Mouse (Mus musculus): Measurements from ENCODE around the gene Ano6. TPM values are rescaled to one million over a fixed set of nuclear protein-coding genes. Genes with fewer than 3 reads are reported as not detected.

Gene Ano6
- polyA plus RNA-seq, 1 experiment from 2014 or later = 51.5 TPM

- 70% methylated on average over 25 of the region's 25 CpGs for WGBS
- Histone ChIP-seq H3K27ac (ENCODE audit: low read length) (no peak overlapping the region), H3K4me3 (ENCODE audit: low read length) (peak overlapping the region; percentile 89), H3K9ac (ENCODE audit: low read depth, low read length) (peak overlapping the region; percentile 92), H3K4me1 (ENCODE audit: control insufficient read depth, insufficient read depth, low read length) (peaks cover 37% of the 10 kb centered on the region), H3K27me3 (replicated peaks; ENCODE audit: control insufficient read depth, insufficient read depth, low read length) (no peaks in the 10 kb centered on the region), H3K4me2 (ENCODE audit: low read depth, low read length) (peak overlapping the region; percentile 79), H3K36me3 (ENCODE audit: control insufficient read depth, insufficient read depth, low read length) (no peaks in the 10 kb centered on the region), H3K9me3 (ENCODE audit: control insufficient read depth, low read length) (no peaks in the 10 kb centered on the region)
- no peak for ATAC-seq
Measured at GRCm38 (mm10) chr15:95792261-95793260, 1.9 kb downstream of the Ano6 start.

DNA sequence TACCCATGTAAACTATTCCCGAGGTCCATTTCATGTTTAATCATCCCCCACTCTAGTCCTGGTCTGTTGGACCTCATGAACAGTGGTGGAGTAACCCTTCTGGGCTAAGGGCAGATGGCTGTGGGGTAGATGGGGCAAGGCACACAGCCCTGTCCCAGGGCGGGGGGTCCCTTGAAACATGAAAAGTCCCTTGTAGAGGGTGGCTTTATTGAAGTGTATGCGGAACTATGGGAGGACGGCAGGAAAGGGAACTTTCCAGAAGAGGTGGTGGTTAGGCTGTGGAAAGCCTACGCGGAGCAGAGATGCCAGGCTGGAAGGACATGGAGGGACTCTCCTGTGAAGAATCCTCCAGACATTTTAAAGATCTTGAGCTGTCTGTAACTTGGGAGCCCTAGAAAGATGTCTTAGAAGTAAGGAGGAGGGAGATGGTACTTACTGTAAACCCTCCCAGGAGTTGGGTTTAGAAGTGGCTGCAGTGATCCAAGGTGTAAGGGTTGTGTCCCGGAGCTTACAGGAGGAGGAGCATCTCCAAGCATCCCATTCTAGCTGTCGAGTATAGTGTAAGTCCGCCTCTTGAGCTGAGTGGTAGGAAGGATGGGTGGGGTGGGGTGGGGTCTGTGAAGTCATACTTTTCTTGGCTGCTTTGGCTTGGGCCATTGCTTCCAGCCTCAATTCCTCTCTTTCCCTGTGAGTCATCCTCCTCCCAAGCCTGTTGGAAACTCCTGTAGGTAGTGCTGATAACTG lies 3.3 kb downstream of the Ano6 start:
- Histone ChIP-seq H3K9ac (ENCODE audit: low read depth, low read length) (no peak overlapping the region), H3K4me1 (ENCODE audit: control insufficient read depth, insufficient read depth, low read length) (peaks cover 42% of the 10 kb centered on the region), H3K4me3 (ENCODE audit: low read length) (no peak overlapping the region), H3K36me3 (ENCODE audit: control insufficient read depth, insufficient read depth, low read length) (0 out of 2 replicates have a peak, but pooled peaks cover 4% of the 10 kb centered on the region), H3K27me3 (replicated peaks; ENCODE audit: control insufficient read depth, insufficient read depth, low read length) (no peaks in the 10 kb centered on the region), H3K4me2 (ENCODE audit: low read depth, low read length) (0 out of 2 replicates have a peak overlapping the region, but pooled peaks have one; percentile 14), H3K9me3 (ENCODE audit: control insufficient read depth, low read length) (no peaks in the 10 kb centered on the region), H3K27ac (ENCODE audit: low read length) (no peak overlapping the region)
- no peak for ATAC-seq
- WGBS = 81% methylated on average over 9 of the region's 9 CpGs

DNA sequence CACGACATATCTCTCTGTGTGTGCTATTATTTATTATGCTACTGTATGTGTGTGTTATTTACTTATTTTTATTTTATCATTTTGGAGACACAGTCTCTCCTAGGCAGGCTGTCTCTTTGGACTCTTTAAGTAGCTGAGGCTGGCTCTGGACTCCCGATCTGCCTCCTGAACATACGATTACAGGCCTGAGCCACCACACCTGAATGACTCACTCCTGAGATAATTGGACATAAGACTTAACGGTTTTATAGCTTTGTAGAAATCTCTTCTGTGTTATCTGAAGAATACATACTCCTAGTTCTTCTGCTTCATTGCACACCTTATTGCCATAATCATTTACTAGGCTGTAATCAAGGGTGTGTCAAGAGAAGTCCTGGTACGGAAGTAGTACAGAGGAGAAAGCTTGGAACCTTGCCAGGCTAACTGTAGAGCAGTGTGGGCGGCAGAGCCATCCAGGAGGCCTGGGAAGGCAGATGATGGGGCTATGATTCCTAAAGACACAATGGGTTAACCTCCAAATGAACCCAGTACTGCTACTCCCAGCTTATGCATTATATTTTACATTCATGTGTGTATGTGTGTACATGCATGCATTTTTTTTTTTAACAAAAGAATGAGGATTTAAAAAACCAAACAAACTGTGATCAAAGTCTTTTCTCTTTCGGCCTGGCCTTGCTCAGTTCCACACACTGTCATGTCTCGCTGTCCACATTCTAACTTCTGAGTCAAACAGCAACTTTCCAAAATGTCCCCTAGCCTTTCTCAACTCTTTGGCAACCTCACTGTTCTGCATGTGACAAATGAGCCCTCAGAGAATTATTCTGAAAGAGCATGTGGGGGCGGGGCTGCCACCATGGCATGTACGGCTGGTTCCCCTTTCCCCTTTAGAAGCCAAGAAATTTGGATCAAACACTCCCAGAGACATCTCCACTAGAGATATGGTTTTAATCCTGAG lies 4.2 kb downstream of the Ano6 start:
- Histone ChIP-seq H3K27me3 (replicated peaks; ENCODE audit: control insufficient read depth, insufficient read depth, low read length) (no peaks in the 10 kb centered on the region), H3K4me3 (ENCODE audit: low read length) (no peak overlapping the region), H3K4me2 (ENCODE audit: low read depth, low read length) (0 out of 2 replicates have a peak overlapping the region, but pooled peaks have one; percentile 3), H3K9me3 (ENCODE audit: control insufficient read depth, low read length) (no peaks in the 10 kb centered on the region), H3K27ac (ENCODE audit: low read length) (no peak overlapping the region), H3K36me3 (ENCODE audit: control insufficient read depth, insufficient read depth, low read length) (0 out of 2 replicates have a peak, but pooled peaks cover 4% of the 10 kb centered on the region), H3K4me1 (ENCODE audit: control insufficient read depth, insufficient read depth, low read length) (peaks cover 42% of the 10 kb centered on the region), H3K9ac (ENCODE audit: low read depth, low read length) (no peak overlapping the region)
- peak; percentile 81 for ATAC-seq
- 54% methylated on average over 10 of the region's 10 CpGs for WGBS

GRCm38 (mm10) chr15:95796062-95796461 lies 5.4 kb downstream of the Ano6 start:
- Histone ChIP-seq H3K27ac (ENCODE audit: low read length) (no peak overlapping the region), H3K27me3 (replicated peaks; ENCODE audit: control insufficient read depth, insufficient read depth, low read length) (no peaks in the 10 kb centered on the region), H3K9me3 (ENCODE audit: control insufficient read depth, low read length) (no peaks in the 10 kb centered on the region), H3K4me3 (ENCODE audit: low read length) (no peak overlapping the region), H3K4me1 (ENCODE audit: control insufficient read depth, insufficient read depth, low read length) (peaks cover 42% of the 10 kb centered on the region), H3K9ac (ENCODE audit: low read depth, low read length) (no peak overlapping the region), H3K36me3 (ENCODE audit: control insufficient read depth, insufficient read depth, low read length) (0 out of 2 replicates have a peak, but pooled peaks cover 4% of the 10 kb centered on the region), H3K4me2 (ENCODE audit: low read depth, low read length) (no peak overlapping the region)
- ATAC-seq = no peak
- WGBS = 71% methylated on average over 5 of the region's 5 CpGs

- H3K27ac ChIP-seq (ENCODE audit: low read length) = no peak overlapping the region
- no peak overlapping the region for H3K4me2 ChIP-seq (ENCODE audit: low read depth, low read length)
- ATAC-seq = no peak
Measured at GRCm38 (mm10) chr15:95797144-95797983, 6.7 kb downstream of the Ano6 start.

DNA sequence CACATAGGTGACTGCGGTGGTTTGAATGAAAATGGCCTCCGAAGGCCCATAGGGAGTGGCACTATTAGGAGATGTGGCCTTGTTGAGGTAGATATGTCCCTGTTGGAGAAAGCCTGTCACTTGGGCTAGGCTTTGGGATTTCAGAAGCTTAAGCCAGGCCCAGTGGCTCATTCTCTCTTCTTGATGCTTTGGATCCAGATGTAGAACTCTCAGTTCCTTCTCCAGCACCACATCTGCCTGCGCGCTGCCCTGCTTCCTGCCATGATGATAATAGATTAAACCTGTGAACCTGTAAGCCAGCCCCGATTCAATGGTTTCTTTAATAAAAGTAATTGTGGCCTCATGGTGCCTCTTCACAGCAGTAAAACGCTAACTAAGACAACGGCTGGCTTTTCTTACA lies 7.6 kb downstream of the Ano6 start:
- no peak overlapping the region for H3K4me3 ChIP-seq (ENCODE audit: low read length)
- H3K9ac ChIP-seq (ENCODE audit: low read depth, low read length) = no peak overlapping the region
- no peak for ATAC-seq
- H3K27me3 ChIP-seq (replicated peaks; ENCODE audit: control insufficient read depth, insufficient read depth, low read length) = no peaks in the 10 kb centered on the region
- H3K9me3 ChIP-seq (ENCODE audit: control insufficient read depth, low read length) = no peaks in the 10 kb centered on the region
- peaks cover 53% of the 10 kb centered on the region for H3K4me1 ChIP-seq (ENCODE audit: control insufficient read depth, insufficient read depth, low read length)
- no peak overlapping the region for H3K27ac ChIP-seq (ENCODE audit: low read length)
- 0 out of 2 replicates have a peak, but pooled peaks cover 4% of the 10 kb centered on the region for H3K36me3 ChIP-seq (ENCODE audit: control insufficient read depth, insufficient read depth, low read length)
- WGBS = 91% methylated on average over 7 of the region's 7 CpGs
- no peak overlapping the region for H3K4me2 ChIP-seq (ENCODE audit: low read depth, low read length)

More at GRCm38 (mm10) chr15:95797144-95797983, 6.7 kb downstream of the Ano6 start:
- Histone ChIP-seq H3K36me3 (ENCODE audit: control insufficient read depth, insufficient read depth, low read length) (0 out of 2 replicates have a peak, but pooled peaks cover 4% of the 10 kb centered on the region), H3K9ac (ENCODE audit: low read depth, low read length) (peak overlapping the region; percentile 53; the same call in 1 of the 2 replicates), H3K4me1 (ENCODE audit: control insufficient read depth, insufficient read depth, low read length) (peaks cover 47% of the 10 kb centered on the region), H3K9me3 (ENCODE audit: control insufficient read depth, low read length) (no peaks in the 10 kb centered on the region), H3K4me3 (ENCODE audit: low read length) (no peak overlapping the region), H3K27me3 (replicated peaks; ENCODE audit: control insufficient read depth, insufficient read depth, low read length) (no peaks in the 10 kb centered on the region)
- WGBS = 59% methylated on average over 9 of the region's 9 CpGs

DNA sequence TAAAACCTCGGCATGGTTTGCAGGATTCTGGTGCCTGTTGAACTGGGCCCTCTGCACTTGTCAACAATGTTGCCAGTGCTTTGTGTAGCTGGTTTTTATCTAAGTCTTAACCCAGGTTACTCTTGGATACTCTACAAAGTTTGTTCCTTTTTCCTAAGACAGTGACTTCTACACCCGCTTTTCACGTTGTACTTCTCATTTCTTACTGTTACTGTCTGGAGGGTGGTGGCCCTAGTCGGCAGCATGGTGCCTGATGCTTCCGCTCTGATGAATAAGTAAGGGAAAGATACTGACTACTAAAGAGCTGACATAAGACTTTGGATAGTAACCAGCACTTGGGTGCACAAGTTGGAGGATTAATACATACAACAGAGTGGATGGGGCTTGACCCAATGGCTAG lies 9.0 kb downstream of the Ano6 start:
- H3K4me3 ChIP-seq (ENCODE audit: low read length) = no peak overlapping the region
- H3K9ac ChIP-seq (ENCODE audit: low read depth, low read length) = no peak overlapping the region
- no peak for ATAC-seq
- no peak overlapping the region for H3K27ac ChIP-seq (ENCODE audit: low read length)
- no peak overlapping the region for H3K4me2 ChIP-seq (ENCODE audit: low read depth, low read length)
- H3K36me3 ChIP-seq (ENCODE audit: control insufficient read depth, insufficient read depth, low read length) = 0 out of 2 replicates have a peak, but pooled peaks cover 4% of the 10 kb centered on the region
- peaks cover 55% of the 10 kb centered on the region for H3K4me1 ChIP-seq (ENCODE audit: control insufficient read depth, insufficient read depth, low read length)
- no peaks in the 10 kb centered on the region for H3K9me3 ChIP-seq (ENCODE audit: control insufficient read depth, low read length)
- H3K27me3 ChIP-seq (replicated peaks; ENCODE audit: control insufficient read depth, insufficient read depth, low read length) = no peaks in the 10 kb centered on the region
- WGBS = 91% methylated on average over 5 of the region's 5 CpGs

DNA sequence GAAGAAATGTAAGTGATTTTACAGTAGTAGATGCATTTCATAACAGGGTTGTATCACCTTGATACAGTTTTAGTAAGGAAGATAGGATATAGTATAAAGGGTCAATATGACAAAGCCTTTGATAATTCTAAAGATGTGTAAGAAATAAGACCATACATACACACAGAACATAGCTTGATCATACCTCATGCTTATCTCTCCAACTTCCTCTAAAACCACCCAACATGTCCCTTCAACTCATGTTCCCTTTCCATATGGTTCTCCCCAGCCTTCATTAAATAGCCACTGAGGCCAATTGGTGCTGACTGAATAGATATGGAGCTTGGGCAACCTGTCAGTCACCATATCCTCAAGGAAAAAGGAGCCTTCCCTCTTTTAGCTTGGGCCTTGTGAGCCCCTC lies 9.4 kb downstream of the Ano6 start:
- peaks cover 56% of the 10 kb centered on the region for H3K4me1 ChIP-seq (ENCODE audit: control insufficient read depth, insufficient read depth, low read length)
- no peak overlapping the region for H3K27ac ChIP-seq (ENCODE audit: low read length)

More for the DNA sequence above, 9.4 kb downstream of the Ano6 start:
- no peak overlapping the region for H3K4me3 ChIP-seq (ENCODE audit: low read length)
- no peak overlapping the region for H3K4me2 ChIP-seq (ENCODE audit: low read depth, low read length)
- H3K9me3 ChIP-seq (ENCODE audit: control insufficient read depth, low read length) = no peaks in the 10 kb centered on the region
- no peak overlapping the region for H3K9ac ChIP-seq (ENCODE audit: low read depth, low read length)
- no peak for ATAC-seq
- 0 out of 2 replicates have a peak, but pooled peaks cover 4% of the 10 kb centered on the region for H3K36me3 ChIP-seq (ENCODE audit: control insufficient read depth, insufficient read depth, low read length)
- H3K27me3 ChIP-seq (replicated peaks; ENCODE audit: control insufficient read depth, insufficient read depth, low read length) = no peaks in the 10 kb centered on the region
